Mouse (Mus musculus): ENCODE results near the gene Wdr91.
A peak's percentile ranks its signal among the peaks of the same experiment; 100 is the strongest.

The Wdr91 gene

DNA sequence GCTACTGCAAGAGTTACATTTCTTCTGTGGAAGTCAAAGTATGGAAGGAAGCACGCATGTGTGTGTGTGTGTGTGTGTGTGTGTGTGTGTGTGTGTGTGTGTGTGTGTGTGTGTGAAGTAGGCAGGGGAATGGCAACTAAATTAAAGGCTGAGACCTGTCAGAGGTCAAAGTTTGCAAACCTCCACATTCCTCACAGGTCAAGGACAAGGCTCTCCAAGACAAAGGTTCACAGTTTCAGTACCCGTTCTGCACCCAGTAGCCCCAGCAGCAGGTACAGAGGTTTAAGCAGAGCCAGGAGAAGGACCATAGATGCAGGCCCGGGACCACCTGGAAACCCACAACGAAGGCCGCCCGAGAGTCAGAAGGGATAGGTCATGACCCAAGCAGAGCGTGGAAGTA lies 8.5 kb upstream of the Wdr91 start:
- DNase-seq (ENCODE audit: low read depth, low spot score): no peak

DNA sequence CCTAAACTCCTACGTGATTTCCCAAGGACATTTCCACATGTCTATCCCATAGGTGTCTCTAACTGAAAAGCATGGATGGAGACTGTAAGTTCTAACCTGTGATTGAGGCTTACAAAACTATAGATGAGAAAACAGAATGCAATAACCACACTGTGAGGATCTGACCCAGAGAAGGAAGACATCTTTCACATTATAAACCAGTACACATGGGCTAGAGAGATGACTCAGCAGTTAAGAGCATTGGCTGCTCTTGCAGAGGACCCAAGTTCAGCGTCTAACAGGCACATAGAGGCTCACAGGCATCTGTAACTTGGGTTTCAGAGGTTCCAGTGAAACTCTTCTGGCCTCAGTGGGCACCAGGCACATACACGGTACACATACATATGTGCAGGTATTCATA lies 3.8 kb upstream of the Wdr91 start:
- DNase-seq (ENCODE audit: low read depth, low spot score): no peak

DNA sequence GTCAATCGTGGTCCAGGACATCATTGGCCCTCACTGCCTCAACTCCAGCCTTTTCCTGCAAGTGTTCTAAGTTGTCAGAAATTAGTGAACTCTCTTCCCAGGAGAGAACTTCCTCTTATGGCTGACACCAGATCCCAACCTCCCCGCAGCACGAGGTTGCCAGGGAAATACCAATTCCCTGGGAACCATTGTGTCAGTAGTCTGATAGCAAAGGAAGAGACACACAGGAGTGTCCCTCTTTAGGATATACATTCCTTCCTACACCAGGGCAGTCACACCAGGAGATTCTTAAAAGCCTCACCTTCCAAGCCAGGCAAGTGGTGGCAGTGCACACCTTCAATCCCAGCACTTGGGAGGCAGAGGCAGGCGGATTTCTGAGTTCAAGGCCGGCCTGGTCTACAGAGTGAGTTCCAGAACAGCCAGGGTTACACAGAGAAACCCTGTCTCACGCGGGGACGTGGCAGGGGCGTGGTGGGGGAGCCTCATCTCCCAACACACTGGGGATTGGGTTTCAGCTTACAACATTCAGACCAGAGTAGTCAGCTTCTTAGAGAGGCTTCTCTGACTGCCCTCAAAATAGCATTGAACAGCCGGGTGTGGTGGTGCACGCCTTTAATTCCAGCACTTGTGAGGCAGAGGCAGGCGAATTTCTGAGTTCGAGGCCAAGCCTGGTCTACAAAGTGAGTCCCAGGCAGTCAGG lies 2.8 kb upstream of the Wdr91 start:
- DNase-seq (ENCODE audit: low read depth, low spot score): no peak

DNA sequence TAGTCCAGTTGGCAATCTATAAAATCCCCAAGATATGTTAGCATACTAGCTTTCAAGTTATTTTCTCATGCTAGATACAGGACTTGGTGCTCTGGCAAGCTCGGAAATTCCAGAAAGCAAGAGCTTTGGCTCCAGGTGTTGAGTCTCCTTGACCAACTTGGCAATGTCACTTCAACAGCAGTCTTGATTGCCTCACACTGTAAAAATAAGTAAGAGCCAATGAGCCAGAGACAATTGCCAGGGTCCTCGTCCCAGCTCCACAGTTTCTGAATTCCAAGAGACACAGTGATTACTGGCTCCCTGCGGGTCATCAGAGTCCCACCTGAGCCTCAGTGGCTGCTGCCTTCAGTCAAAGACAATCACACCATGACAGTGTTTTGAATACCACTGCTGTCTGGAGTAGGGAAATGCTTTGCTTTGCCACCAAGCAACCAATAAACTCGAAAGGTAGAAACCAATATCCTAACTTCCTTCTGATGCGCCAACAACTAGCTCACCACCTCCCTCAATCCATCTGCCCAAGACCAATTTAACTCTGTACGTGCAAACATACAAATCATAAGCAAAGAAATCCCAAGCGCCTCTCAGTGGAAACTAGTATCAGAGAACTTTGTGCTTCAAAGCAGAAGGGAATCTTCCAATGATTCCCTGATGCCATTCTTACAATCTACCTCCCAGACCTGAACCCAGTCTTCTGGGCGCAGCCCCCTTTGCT lies 888 bp downstream of the Wdr91 start:
- DNase-seq (ENCODE audit: low read depth, low spot score): no peak

DNA sequence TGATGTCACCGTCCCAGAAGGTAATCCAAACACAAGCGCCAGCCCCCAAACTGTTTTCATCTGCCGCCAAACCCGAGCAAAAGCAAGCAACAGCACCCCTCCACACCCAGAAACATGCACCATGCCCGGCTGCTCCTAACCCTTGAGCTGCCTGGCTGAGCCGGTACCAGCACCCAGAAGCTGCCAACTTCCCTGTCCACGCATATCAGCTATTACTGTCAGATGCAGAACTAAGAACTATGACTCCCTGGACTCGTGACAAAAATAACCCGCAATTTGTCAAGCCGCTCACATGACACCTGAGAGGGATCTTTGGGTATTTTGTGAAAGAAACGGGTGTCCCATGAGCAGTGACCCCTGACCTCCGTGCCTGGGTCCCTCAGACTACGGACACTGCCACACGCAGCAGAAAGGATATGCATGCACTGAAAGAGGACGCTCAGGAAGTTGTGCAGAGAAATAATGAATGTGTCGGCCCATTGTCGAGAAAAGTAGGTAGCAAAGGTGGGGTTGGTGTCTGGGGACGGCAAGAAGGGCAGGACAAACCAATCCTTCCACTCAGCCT lies 2.9 kb downstream of the Wdr91 start:
- DNase-seq (ENCODE audit: low read depth, low spot score): no peak

DNA sequence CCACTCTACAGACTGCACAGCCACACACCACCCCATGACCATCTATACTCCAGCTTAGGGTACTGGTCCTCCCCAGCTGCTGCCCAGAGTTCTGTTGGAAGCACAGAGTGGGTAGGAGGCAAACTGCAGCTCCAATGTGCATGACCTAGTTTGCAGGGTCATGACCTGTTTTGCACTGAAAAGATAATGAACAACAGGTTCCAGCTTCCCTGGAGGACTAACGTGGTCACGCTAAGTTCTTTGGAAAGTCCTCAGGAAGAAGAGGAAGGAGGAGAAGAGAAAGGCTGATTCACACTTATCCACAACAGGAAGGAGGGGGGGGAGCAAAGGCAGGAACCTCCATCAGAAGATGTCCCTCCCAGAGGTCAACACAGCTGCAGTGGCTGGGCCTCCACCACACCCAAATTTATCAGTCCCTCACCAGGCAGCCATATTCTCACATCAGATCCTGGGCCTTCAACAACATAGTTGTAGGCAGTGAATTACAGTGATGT lies 3.5 kb downstream of the Wdr91 start:
- DNase-seq (ENCODE audit: low read depth, low spot score): no peak

DNA sequence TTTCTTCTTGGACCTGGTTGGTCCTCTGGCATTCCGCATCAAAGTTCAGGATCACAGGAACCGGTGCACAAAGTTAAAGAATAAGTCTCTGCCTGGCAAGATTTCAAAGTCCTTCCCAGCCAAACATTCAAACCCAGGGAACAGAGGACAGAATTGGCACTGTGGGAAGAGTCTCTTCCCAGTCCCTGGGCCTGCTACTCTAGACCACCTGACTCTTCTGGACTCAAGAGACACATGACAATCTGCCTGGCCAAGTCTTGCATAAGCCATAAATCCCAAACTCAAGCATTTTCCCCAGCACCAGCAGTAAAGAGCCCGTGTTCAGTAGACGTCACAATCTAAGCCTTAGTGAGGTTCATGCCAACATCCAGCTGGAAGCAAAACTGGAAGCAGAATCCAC lies 4.0 kb downstream of the Wdr91 start:
- DNase-seq (ENCODE audit: low read depth, low spot score): no peak

DNA sequence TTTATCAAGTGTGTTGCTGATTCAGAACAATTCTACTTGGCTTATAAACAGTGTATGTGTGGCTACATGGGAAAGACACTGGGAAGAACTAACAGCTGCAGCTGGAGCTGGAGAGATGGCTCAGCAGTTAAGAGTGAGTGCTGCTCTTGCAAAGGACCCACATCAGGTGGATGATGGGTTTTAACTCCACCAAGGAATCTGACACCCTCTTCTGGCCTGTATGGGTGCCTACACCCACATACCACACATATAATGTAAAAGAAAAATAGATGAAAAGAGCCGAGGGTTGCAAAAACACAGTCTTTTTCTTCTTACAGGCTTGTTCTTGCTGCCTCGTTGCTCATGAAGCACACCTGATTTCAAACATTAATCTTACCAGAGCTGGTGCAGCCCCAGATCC lies 4.6 kb downstream of the Wdr91 start:
- DNase-seq (ENCODE audit: low read depth, low spot score): no peak

DNA sequence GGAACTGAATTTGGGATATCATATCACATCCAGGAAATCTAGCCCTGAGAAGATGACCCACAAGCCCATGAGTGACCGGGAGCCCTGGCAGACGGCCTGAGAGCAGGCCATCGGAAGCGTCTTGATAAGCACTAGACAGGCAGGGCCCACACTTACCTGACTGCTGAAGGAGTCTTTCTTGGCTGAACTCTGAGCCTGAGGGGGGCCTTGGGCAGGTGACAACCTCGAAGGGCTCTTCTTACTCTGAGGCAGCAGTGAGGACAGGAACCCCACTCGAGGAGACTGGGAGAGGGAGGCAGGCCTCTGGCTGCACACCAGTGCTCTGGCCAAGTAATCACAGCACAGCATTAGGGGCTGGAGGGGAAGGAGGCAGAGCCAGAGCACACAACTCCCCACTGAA lies 6.3 kb downstream of the Wdr91 start:
- no peak for DNase-seq (ENCODE audit: low read depth, low spot score)

DNA sequence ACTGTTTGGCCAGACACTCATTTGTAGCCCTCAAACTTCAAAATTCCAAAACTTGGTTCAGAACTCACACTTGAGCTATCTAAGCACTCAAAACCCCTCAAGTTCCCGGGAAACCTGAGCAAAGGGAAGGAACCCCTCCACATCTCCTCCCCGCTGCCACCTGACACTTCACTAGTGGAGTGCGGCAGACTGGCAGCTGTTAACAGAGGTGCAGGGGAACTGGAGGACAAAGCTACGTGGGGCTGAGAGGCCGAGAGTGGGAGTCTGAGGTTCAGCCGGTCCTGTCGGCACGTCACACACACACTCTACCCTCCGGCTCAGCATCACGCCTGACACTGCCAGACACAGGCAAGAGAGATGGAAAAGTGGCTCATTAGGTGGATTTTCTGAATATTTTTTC lies 6.8 kb downstream of the Wdr91 start:
- DNase-seq (ENCODE audit: low read depth, low spot score): no peak

DNA sequence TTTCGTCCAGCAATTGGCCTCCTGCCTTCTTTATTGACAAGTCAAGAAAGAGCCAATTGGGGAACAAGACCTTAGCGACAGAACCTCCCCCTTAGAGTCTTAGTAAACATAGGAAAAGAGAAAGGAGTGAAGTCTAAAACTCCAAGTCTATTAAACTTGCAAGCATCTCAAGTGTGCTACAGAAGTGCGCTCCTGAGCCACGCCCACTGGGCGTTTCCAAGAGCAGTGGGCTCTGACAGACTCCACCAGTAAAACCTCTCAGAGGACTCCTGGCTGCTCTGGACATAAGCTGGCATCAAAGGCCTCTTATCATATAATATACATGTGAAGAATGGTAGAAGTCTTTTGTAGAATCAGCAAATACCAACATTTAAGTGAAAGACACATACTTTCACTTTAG lies 7.2 kb downstream of the Wdr91 start:
- DNase-seq (ENCODE audit: low read depth, low spot score): no peak

DNA sequence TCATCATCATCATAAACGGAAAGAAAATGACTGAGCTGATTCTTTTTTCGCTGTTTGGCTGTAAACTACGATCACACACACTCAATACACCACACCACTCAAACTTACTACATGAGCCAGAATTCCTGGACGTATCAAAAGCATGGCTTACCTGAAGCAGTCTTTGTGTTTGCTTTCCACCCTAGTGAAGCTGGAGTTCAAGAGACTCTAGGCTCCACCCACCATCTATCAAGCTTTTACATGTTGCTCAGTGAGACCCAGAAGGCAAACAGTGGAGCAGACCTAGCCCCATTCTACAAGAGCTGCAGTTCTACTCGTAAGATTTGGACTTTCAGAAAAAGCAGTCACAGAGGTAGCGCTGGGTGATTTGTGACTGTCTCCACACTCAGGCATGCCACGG lies 8.1 kb downstream of the Wdr91 start:
- no peak for DNase-seq (ENCODE audit: low read depth, low spot score)

DNA sequence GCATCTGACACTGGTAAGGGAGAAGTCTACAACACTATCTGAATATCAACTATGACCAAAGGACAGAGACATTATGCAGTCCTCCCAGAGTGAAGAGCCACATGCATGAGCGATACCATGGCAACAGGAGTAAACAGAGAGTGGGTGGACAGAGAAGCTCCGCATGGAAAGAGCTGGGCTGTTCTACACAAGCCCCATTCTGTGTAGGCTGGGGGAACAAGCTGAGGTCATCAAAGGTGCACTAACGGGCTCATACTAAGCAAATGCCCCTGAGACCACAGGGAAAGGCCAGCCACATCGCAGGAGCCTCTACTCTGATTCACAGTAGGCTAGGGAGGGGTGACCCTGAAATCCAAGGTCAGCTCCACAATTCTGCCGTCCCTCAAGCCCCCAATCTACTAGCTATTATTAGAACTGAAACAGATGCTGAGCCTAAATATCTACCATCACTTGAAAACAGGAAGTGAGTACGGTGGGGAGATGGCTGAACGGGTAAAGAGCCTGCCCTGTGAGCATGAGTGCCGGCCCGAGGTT lies 8.7 kb downstream of the Wdr91 start:
- DNase-seq (ENCODE audit: low read depth, low spot score): no peak

DNA sequence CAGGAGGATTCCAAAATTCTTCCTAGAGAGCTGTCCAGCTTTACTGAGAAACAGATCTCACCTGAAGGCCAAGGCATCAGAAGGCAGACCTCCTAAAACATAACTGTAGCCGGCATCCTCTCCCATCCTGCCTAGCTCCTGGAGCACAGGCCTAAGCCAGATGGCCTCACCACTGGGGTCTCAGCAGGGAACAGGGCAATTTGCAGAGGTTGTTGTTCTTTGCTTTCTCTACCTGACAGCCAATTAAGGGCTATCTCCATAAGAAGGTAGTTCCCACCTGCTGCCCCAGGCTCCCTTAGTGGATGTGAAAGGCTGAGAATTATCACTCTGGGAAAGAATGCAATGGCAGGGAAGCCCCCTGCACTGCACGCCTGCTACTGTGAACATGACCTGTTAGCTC lies 9.7 kb downstream of the Wdr91 start:
- no peak for DNase-seq (ENCODE audit: low read depth, low spot score)

DNA sequence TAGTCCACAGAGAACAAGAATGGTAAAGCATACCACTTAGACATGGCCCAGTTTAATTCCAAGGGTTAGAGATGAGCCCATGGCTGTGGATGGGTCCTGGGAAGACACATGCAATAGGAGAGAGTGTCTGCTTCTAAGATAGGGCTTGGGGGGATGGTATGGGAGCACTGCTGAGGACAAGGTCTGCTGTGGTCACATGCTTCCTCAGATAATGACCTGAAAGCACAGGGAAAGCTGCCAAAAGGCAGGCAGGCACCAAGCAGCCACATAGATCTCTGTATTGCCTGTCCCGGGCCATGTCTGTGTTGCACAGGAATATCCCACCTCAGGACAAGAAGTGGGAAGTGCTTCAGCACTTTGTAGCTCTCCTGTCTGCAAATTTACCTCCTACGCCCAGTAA lies 11.5 kb downstream of the Wdr91 start:
- DNase-seq (ENCODE audit: low read depth, low spot score): no peak

DNA sequence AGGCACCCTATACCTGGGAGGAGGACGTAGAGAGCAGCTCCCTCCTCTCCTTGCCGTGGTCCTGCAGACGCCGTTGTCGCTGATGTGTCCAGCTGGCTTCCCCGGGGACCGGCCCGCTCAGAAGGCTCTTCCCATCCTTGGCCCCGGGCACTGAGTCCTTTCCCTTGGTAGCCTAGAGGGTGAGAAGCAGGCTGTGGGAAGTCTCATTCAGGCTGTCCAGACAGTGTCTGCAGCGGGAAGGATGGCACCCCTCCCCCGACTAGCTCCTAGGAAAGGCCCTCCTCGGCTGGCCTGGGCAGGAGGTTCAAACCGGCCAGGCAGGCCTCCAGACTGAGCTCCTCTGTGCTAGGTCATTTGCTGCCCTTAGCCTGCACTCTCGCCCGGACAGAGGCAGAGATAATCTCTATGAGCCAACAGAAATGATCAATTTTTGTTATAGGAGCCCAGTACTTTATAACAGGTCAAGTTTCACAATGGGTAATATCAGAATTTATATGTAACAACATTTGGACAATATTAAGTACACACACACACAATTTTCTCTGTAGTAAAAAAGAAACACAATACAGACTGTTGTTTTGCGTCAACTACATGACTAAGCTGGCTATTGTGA lies 14.4 kb downstream of the Wdr91 start:
- no peak for DNase-seq (ENCODE audit: low read depth, low spot score)

DNA sequence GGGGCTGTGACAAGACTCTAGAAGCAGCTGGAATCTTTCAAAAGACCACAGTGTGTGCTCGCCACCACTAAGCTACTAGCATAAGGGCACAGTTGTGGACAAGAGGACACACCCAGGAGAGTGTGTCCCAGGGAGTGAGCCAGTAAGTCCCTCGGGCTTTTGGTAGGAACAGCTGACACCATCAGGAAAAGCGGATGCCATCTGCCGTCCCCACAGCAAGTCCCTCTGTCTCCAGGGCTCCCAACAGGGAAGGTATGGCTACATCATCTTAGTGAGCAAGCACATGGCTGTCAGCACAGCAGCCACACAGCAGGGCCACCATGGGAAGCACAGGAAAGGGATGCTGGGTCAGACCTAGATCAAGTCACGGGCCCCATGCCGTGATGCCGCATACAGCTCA lies 15.1 kb downstream of the Wdr91 start:
- DNase-seq (ENCODE audit: low read depth, low spot score): no peak

DNA sequence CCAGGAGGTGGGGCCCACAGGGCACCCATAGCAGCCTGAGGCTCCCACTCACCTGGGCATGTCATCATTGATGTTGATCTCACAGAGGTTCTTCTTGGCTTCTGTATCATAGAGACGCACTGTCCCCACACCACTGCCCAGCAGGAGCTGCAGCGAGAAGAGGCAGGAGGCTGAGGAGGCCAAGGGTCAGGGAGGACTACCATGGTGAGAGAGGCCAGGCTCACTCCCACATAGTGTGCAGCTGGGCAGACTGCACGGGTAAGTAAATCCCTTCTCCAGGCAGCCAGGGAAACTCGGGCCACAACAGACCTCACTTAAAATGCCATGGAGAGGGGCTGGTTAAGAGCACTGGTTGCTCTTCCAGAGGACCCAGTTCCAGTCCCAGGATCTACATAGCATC lies 21.5 kb downstream of the Wdr91 start:
- DNase-seq (ENCODE audit: low read depth, low spot score): no peak

DNA sequence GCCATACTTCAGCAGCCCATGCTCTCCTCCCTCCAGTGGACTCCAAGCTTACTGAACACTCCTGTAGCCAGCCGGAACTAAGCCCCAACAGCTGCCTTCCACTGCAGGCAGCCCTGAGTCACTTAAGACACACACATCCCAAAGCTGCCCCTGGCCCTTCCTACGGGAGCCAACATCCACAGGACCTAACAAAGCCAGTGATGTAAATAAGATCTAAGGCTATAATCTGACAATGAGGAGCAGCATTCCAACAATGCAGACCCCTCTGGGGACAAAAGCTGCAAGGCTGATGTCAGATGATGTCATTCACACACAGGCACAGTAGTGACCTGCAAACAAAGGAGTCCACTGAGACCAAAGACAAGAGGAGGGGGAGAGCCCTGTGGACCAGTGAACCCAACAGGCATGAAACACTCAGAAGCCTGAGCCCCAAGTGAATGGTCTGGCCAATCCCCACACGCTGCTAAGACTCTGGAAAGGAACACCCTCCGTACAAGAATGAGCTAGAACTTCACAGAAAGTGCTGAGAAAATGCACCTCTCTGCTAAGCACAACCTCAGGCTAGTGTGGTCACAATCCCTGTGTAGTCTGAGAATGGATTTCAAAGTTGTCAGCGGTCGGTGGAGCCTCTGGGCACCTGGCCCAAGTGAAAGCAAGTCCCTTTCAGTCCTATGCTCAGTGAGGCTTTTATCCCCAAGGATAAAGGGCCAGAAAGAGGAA lies 23.4 kb downstream of the Wdr91 start:
- DNase-seq (ENCODE audit: low read depth, low spot score): no peak

DNA sequence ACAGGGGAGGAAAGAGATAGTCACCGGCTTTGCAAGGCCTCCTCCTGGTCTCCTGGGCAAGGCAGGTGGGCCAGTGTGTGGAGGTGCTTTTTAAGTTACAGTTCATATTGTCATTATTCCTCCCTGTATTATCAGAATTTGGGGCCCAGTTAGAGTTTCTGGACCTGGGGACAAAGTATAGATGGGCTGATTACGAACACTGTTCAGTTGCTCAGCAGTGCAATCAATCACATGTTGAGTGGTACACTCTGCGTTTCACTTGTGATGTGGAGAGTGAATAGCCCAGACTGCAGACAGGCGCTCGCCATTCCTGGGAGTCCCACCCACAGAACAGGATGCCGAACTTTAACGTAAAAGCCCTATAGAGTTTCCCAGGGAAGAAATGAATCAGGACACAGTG lies 26.0 kb downstream of the Wdr91 start:
- DNase-seq (ENCODE audit: low read depth, low spot score): no peak

DNA sequence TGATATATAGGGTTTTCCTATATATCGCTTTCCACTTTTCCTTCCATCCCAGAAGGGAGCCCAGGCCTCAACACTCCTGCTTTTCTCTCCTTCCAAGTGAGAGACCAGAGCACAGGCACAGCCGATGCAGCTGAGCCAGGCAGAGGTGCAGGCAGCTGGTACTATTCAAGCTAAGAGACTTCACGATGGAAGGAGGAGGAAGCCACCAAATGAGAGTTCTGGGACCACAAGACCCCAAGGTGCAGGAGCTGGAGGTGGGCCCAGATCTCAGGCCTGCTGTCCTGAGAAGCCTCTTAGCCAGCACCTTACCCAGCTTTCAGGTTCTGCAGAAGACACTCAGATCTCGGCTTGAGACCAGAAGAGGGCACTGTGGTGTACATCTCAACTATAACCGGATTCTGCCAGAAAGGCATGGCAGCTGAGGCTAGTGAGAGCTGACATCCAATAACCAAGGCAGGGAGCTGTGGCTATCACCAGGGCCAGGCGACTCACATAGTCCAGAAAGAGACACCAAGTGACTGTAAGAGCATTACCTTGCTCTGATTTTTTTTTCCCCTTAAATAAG lies 30.7 kb downstream of the Wdr91 start:
- peak; percentile 28 for DNase-seq (ENCODE audit: low read depth, low spot score)

Data from retina, adult 2 months (tissue).